Mouse (Mus musculus) heart, adult 2 months (tissue): ENCODE measurements around the gene Cyp26b1. TPM values are rescaled to one million over a fixed set of nuclear protein-coding genes. Genes with fewer than 3 reads are reported as not detected.
A peak's percentile ranks its signal among the peaks of the same experiment; 100 is the strongest.

Source experiments
- DNase-seq, 2 experiments: peaks; one replicate each; pipeline ENCODE4 v3.0.0; 2021
- H3K27ac ChIP-seq: fragments of 200-600 bp; 2 replicates; pipeline ENCODE4 v1.8.1; 2022
- H3K27me3 ChIP-seq: fragments of 200-500 bp; 2 replicates; pipeline ENCODE4 v1.6.1; 2012; ENCODE audit warnings: mild to moderate bottlenecking, low read length, inconsistent platforms, mixed read lengths; ENCODE audit not compliant: control insufficient read depth, insufficient read depth
- H3K36me3 ChIP-seq: fragments of 200-500 bp; 2 replicates; pipeline ENCODE4 v1.6.1; 2012; ENCODE audit warnings: low read length, inconsistent platforms; ENCODE audit not compliant: control insufficient read depth, insufficient read depth
- H3K4me1 ChIP-seq: fragments of 200-500 bp; 2 replicates; pipeline ENCODE4 v1.6.1; 2011; ENCODE audit warnings: low read length; ENCODE audit not compliant: control insufficient read depth, insufficient read depth
- H3K4me3 ChIP-seq: fragments of 200-600 bp; 2 replicates; pipeline ENCODE4 v1.8.1; 2022
- H3K79me2 ChIP-seq: fragments of 200-500 bp; replicated peaks from 2 replicates; pipeline ENCODE4 v1.6.1; 2012; ENCODE audit warnings: mild to moderate bottlenecking, inconsistent platforms, low read length, moderate library complexity, mixed read lengths; ENCODE audit not compliant: control insufficient read depth, insufficient read depth
- H3K9ac ChIP-seq: fragments of 200-500 bp; 2 replicates; pipeline ENCODE4 v1.6.1; 2012; ENCODE audit warnings: low read depth, mild to moderate bottlenecking, control low read depth, inconsistent platforms, low read length, mixed read lengths
- CTCF ChIP-seq: fragments of 200-600 bp; IDR thresholded peaks from 2 replicates; pipeline ENCODE4 v1.8.1; 2022; ENCODE audit warnings: antibody characterized with exemption, mild to moderate bottlenecking, moderate library complexity
- EP300 ChIP-seq: fragments of 200-500 bp; IDR thresholded peaks from 2 replicates; pipeline ENCODE4 v1.6.1; 2011; ENCODE audit warnings: low read depth, low read length, control low read depth; ENCODE audit not compliant: insufficient read depth
- POLR2A ChIP-seq: fragments of 200-500 bp; IDR thresholded peaks from 2 replicates; pipeline ENCODE4 v1.6.1; 2011; ENCODE audit warnings: mild to moderate bottlenecking, low read depth, low read length, control low read depth; ENCODE audit not compliant: insufficient read depth
- WGBS: fragments of 180-500 bp; shearing (Covaris S2); methylation state at CpG from one replicate; pipeline ENCODE4 v1.1.7; 2018; 5-methylcytosine and 5-hydroxymethylcytosine counted together
- intact Hi-C: fragments of 180-260 bp; cut with DNase I; formaldehyde crosslinking; loops from one replicate; pipeline ENCODE4 v1.15.1; 2025
- polyA plus RNA-seq: library from polyadenylated mRNA; depleted of rRNA; stranded (reverse); fragments of >200 nt; gene quantifications from 2 replicates; pipeline ENCODE4 v1.2.3, GENCODE M21; 2012
- total RNA-seq, 2 experiments: library from RNA; stranded (reverse); gene quantifications; 2 replicates each; pipeline ENCODE4 v1.2.3; 2021

Gene Cyp26b1
- total and polyA plus RNA-seq, 3 experiments, result 1.8 to 41.4 (median 17.1) TPM

DNA sequence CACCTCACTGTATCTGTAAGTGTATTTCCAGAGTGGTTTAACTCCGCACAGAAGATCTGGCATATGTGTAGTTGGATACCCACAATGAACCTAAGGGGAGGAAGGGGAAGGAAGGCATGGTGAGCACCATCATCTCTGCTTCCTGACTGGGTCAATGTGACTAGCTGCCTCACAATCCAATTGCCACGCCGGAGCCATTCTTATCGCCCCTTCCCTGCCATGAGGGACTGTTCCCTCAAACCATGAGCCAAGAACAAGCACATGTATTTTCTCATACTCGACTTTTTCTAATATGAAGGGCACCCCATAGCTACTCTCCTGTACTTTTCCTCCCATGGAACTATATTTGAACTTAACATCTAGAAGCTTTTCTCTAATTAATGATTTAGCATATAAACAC lies 35.1 kb upstream of the Cyp26b1 start:
- Histone ChIP-seq H3K27me3 (no peaks in the 10 kb centered on the region), H3K36me3 (peaks cover 6% of the 10 kb centered on the region), H3K79me2 (no peaks in the 10 kb centered on the region), H3K4me1 (peaks cover 9% of the 10 kb centered on the region), H3K4me3 (no peak overlapping the region), H3K27ac (no peak overlapping the region), H3K9ac (no peak overlapping the region)
- TF ChIP-seq EP300, result no peak
- no peak for TF ChIP-seq CTCF
- TF ChIP-seq POLR2A, result no peak
- intact Hi-C loops, result no loop called here
- DNase-seq, result no peak
- 78% methylated on average over 5 of the region's 5 CpGs for WGBS

DNA sequence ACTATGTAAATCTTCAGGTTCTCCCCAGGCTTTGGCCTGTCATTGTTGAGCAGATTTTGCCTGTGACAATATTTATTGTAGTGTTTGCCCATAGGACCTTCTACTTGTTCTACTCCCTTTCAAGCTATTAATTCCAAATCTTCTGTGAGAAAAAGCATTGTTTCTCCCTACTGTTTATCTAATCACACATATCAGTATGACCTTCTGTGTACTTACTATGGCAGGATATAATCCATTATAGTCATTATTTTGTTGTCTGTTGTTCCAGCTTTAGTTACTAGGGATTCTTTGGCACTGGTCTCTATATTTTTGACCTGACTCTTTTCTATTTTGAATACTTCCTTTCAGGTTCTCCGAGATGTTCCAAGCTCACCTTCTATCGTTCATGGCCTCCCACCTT lies 32.7 kb upstream of the Cyp26b1 start:
- peaks cover 6% of the 10 kb centered on the region for H3K36me3 ChIP-seq
- H3K27me3 ChIP-seq, result no peaks in the 10 kb centered on the region
- H3K79me2 ChIP-seq, result no peaks in the 10 kb centered on the region
- no peak overlapping the region for H3K9ac ChIP-seq
- no peak for TF ChIP-seq CTCF
- TF ChIP-seq EP300, result no peak
- TF ChIP-seq POLR2A, result no peak
- DNase-seq, result no peak
- 53% methylated on average over 2 of the region's 2 CpGs for WGBS
- intact Hi-C loops, result no loop called here
- no peak overlapping the region for H3K4me3 ChIP-seq
- peak overlapping the region; percentile 34 for H3K27ac ChIP-seq
- peaks cover 9% of the 10 kb centered on the region for H3K4me1 ChIP-seq

DNA sequence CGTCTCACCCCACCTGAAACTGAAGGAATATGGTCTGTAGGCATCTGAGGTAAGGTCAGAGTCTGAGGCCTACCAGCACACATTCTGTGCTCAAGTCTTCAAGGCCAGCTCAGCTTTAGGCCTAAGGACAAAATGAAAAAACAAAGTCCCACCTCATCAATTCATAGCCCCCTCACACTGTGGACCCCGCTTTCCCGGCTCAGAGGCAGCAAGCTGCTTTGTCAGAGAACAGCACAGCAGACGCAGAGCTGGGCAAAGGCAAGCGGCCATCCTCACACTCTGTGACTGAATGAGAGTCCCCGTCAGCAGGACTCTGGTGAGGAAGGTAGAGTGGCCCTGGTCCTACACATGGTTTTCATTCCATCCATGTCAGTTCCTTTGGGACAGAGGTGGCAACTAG lies 25.5 kb upstream of the Cyp26b1 start:
- Histone ChIP-seq H3K4me1 (no peaks in the 10 kb centered on the region), H3K9ac (no peak overlapping the region), H3K27me3 (no peaks in the 10 kb centered on the region), H3K36me3 (no peaks in the 10 kb centered on the region; the same call in 1 of the 2 replicates), H3K27ac (no peak overlapping the region), H3K4me3 (no peak overlapping the region), H3K79me2 (no peaks in the 10 kb centered on the region)
- TF ChIP-seq EP300 (no peak), CTCF (no peak), POLR2A (no peak)
- intact Hi-C loops, result no loop called here
- WGBS, result 97% methylated on average over 6 of the region's 6 CpGs
- no peak for DNase-seq

DNA sequence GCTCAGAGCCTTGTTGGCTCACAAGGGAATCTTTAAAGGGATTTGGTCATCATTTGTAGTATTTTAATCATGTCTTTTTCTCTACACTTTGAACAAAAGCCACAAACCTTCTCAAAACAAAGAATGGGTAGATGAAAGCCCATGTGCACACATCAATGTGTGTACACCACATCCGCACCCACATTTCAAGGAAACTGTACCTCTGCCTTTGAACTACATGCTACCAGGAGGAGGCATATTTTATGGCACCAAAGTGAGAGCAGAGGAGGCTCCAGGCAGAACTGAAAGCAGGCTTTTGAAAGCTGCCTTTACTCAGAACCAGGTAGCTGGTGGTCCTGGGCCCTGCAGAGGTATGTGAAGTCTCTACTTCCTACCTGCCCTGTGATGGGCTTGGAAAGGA lies 23.3 kb upstream of the Cyp26b1 start:
- H3K4me1 ChIP-seq, result no peaks in the 10 kb centered on the region
- no peak overlapping the region for H3K27ac ChIP-seq
- WGBS, result 97% methylated on average over 1 of the region's 1 CpGs
- no peak overlapping the region for H3K9ac ChIP-seq
- H3K79me2 ChIP-seq, result no peaks in the 10 kb centered on the region
- no peaks in the 10 kb centered on the region for H3K27me3 ChIP-seq
- no peak overlapping the region for H3K4me3 ChIP-seq
- intact Hi-C loops, result no loop called here
- no peaks in the 10 kb centered on the region for H3K36me3 ChIP-seq
- DNase-seq, result peak in 1 of 2 experiments; percentile 10
- TF ChIP-seq EP300 (no peak), POLR2A (no peak), CTCF (no peak)

DNA sequence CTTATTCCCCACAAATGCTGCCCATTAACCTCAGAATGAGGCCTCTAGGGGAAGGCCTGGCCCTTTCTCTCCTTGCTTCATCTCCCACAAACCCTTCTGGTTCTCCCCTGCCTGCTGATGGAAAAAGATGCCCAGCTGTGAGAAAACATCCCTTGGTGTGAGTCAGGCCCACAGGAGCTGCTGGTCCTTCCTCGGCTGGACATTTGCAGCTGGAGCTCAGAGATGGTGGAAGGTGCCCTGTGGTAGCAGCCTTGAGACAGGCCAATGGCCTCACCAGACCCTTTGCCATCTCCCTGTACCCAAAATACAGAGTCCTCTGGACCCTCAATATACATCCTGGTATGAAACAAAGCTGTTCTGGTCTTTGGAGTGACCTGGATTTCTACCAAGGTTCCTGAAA lies 22.9 kb upstream of the Cyp26b1 start:
- WGBS, result 86% methylated on average over 1 of the region's 1 CpGs
- intact Hi-C loops, result no loop called here

DNA sequence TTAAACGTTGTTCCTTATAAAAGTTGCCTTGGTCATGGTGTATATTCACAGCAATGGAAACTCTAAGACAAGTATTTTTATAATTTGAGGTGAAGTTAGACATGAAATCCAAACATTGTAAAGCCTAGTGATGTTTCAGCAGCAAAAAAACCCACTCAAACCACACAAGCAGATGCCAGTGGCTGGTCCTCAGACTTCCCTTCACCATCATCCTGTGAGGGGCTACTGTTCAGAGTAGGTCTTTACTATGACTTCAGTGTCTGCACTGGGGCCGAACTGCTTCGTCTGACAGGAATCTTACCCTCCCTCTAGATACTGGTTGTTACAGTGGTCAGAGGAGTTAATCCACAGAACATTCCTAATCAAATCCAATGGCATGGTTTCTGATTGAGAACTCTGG lies 19.9 kb upstream of the Cyp26b1 start:
- WGBS, result 90% methylated on average over 3 of the region's 3 CpGs
- TF ChIP-seq EP300, result no peak
- no peak for TF ChIP-seq POLR2A
- TF ChIP-seq CTCF, result no peak
- Histone ChIP-seq H3K79me2 (no peaks in the 10 kb centered on the region), H3K27me3 (no peaks in the 10 kb centered on the region), H3K4me3 (no peak overlapping the region), H3K4me1 (no peaks in the 10 kb centered on the region), H3K9ac (no peak overlapping the region), H3K27ac (no peak overlapping the region), H3K36me3 (no peaks in the 10 kb centered on the region)
- intact Hi-C loops, result no loop called here
- peak in 1 of 2 experiments; percentile 6 for DNase-seq

More for the DNA sequence above, 22.9 kb upstream of the Cyp26b1 start:
- Histone ChIP-seq H3K27me3 (no peaks in the 10 kb centered on the region), H3K4me1 (no peaks in the 10 kb centered on the region), H3K36me3 (no peaks in the 10 kb centered on the region), H3K79me2 (no peaks in the 10 kb centered on the region), H3K4me3 (no peak overlapping the region), H3K27ac (no peak overlapping the region), H3K9ac (no peak overlapping the region)
- no peak for TF ChIP-seq CTCF
- TF ChIP-seq EP300, result no peak
- TF ChIP-seq POLR2A, result no peak
- DNase-seq, result peak in 1 of 2 experiments; percentile 12
